Mouse (Mus musculus) NIH3T3 (cell line): ENCODE measurements around the gene Slc10a4.
"Not testable (repeated sequence)": the region's sequence is repeated elsewhere in the genome, so short reads cannot be mapped to it uniquely, and the experiment has no call there.

Source experiments
- DNase-seq: peaks from one replicate; pipeline ENCODE4 v3.0.0-alpha.2; 2012; ENCODE audit warnings: low read depth

The Slc10a4 gene

GRCm38 (mm10) chr5:73006784-73007581 lies at the start of gene Slc10a4:
Gene Slc10a4, plus strand, starts transcription at chr5:73006883.
- no peak for DNase-seq

- no peak for DNase-seq
These were observed 49.4 kb upstream of the Slc10a4 start for GRCm38 (mm10) chr5:72957281-72957680.

GRCm38 (mm10) chr5:72960096-72960495 lies 46.6 kb upstream of the Slc10a4 start:
- DNase-seq, result no peak

- DNase-seq, result peak; percentile 35
These were observed 41.0 kb upstream of the Slc10a4 start for GRCm38 (mm10) chr5:72965706-72966105.

GRCm38 (mm10) chr5:72972435-72972834 lies 34.2 kb upstream of the Slc10a4 start:
- no peak for DNase-seq

GRCm38 (mm10) chr5:72972934-72973333 lies 33.7 kb upstream of the Slc10a4 start:
- peak; percentile 17 for DNase-seq

GRCm38 (mm10) chr5:72974602-72975001 lies 32.1 kb upstream of the Slc10a4 start, which contains the start of gene Gm10135:
Gene Gm10135, minus strand, starts transcription at chr5:72974702.
- no peak for DNase-seq

GRCm38 (mm10) chr5:72975996-72976395 lies 30.7 kb upstream of the Slc10a4 start:
- DNase-seq, result no peak

- DNase-seq, result no peak
These were observed 30.1 kb upstream of the Slc10a4 start for GRCm38 (mm10) chr5:72976539-72976938.

- DNase-seq, result peak; percentile 79
These were observed 22.6 kb upstream of the Slc10a4 start for GRCm38 (mm10) chr5:72984091-72984490.

GRCm38 (mm10) chr5:72987786-72988185 lies 18.9 kb upstream of the Slc10a4 start:
- no peak for DNase-seq

- no peak for DNase-seq
These were observed 16.9 kb upstream of the Slc10a4 start for GRCm38 (mm10) chr5:72989756-72990155.

- no peak for DNase-seq
These were observed 14.2 kb upstream of the Slc10a4 start for GRCm38 (mm10) chr5:72992474-72992873.

GRCm38 (mm10) chr5:72994424-72994823 lies 12.3 kb upstream of the Slc10a4 start:
- no peak for DNase-seq

GRCm38 (mm10) chr5:72994928-72995327 lies 11.8 kb upstream of the Slc10a4 start:
- no peak for DNase-seq

- no peak for DNase-seq
These were observed 11.3 kb upstream of the Slc10a4 start for GRCm38 (mm10) chr5:72995379-72995778.

GRCm38 (mm10) chr5:72998546-72998945 lies 8.1 kb upstream of the Slc10a4 start:
- DNase-seq, result not testable (repeated sequence)

- no peak for DNase-seq
These were observed 2.6 kb upstream of the Slc10a4 start for GRCm38 (mm10) chr5:73004046-73004445.

- DNase-seq, result no peak
These were observed 888 bp downstream of the Slc10a4 start for GRCm38 (mm10) chr5:73007582-73007959.

- not testable (repeated sequence) for DNase-seq
These were observed 1.5 kb downstream of the Slc10a4 start for GRCm38 (mm10) chr5:73008230-73008629.

- DNase-seq, result not testable (repeated sequence)
These were observed 5.1 kb downstream of the Slc10a4 start for GRCm38 (mm10) chr5:73011806-73012205.

- DNase-seq, result not testable (repeated sequence)
These were observed 6.4 kb downstream of the Slc10a4 start for GRCm38 (mm10) chr5:73012884-73013610.

GRCm38 (mm10) chr5:73013611-73014287 lies 7.1 kb downstream of the Slc10a4 start:
- not testable (repeated sequence) for DNase-seq
